9 mouse cellular contexts compared by ENCODE assay signal in the genomic region with DNA sequence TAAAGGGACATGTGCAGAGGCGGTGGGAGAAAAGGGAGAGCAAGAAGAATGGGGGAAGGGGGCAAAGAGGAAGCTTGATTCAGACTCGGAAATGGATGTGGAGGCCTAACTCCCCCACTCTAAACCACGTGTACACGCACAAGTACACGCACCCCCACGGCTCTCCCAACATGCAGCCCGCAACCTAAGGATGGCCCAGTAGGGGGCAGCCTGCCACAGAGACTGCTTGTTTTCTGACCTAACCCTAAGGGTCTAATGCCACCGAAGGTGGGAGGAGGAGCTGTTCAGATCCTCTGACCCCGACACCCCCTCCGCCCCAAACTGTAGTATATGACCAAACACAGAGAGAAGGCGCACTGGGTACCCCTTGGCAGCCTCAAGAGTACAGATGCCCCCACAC. TPM values are rescaled to one million over a fixed set of nuclear protein-coding genes. Genes with fewer than 3 reads are reported as not detected.
DNase-seq lines count a peak whose midpoint lies in the region; ATAC-seq lines count a peak whose summit lies in the region.
"Had no signal": no experiment of that assay in that cellular context is flagged by ENCODE, and none has a peak within 500 bp of the region (broad histone marks: within the 10 kb centered on the region; RNA-seq: fewer than 3 reads in every experiment).

No protein-coding gene starts in this region.

- DNase-seq in B cell, adult 2 months: peak; percentile 65 to 70
- peak; percentile 38 to 81 for DNase-seq in adrenal gland, adult (ENCODE audit: inconsistent age in 2 of 2, low spot score in 1 of 2)
- peak; percentile 33 to 50 for DNase-seq in heart, postnatal 36 days
- peak; percentile 77 to 90 for DNase-seq in layer of hippocampus, adult 18-20 months (ENCODE audit: low spot score in 2 of 2)
- peak; percentile 56 to 60 for DNase-seq in thymus, postnatal 10 days (ENCODE audit: low spot score in 2 of 2)

- ATAC-seq in embryonic facial prominence, embryonic 13.5 days (ENCODE audit: insufficient number of reproducible peaks, insufficient read depth, low FRiP score, low TSS enrichment, low read depth): no peak; the same call in 1 of the 2 replicates
- ATAC-seq in liver, embryonic 16.5 days (ENCODE audit: low read depth): peak; percentile 59
- peak; percentile 79 for ATAC-seq in neural tube, embryonic 13.5 days (ENCODE audit: low read depth)

- H3K9ac ChIP-seq in embryonic facial prominence, embryonic 13.5 days: peak overlapping the region; percentile 71
- H3K9ac ChIP-seq in liver, embryonic 16.5 days (ENCODE audit: low read depth, low read length): 0 out of 2 replicates have a peak overlapping the region, but pooled peaks have one; percentile 37
- peak overlapping the region; percentile 67 for H3K9ac ChIP-seq in neural tube, embryonic 13.5 days

- intact Hi-C loops in heart, postnatal 36 days (cut with DNase I): loop anchor here (2.0 kb wide), 1 partner anchor 18 kb away; no protein-coding TSS in a partner anchor

- no peaks in the 10 kb centered on the region for H3K9me3 ChIP-seq in embryonic facial prominence, embryonic 13.5 days
- H3K9me3 ChIP-seq in liver, embryonic 16.5 days (replicated peaks; ENCODE audit: control insufficient read depth, low read length): no peaks in the 10 kb centered on the region
- H3K9me3 ChIP-seq in neural tube, embryonic 13.5 days: no peaks in the 10 kb centered on the region

- no peak overlapping the region for H3K27ac ChIP-seq in embryonic facial prominence, embryonic 13.5 days
- H3K27ac ChIP-seq in liver, embryonic 16.5 days (ENCODE audit: low read length): no peak overlapping the region
- H3K27ac ChIP-seq in neural tube, embryonic 13.5 days (replicated peaks): no peak overlapping the region

- H3K4me3 ChIP-seq in embryonic facial prominence, embryonic 13.5 days: peak overlapping the region; percentile 50
- H3K4me3 ChIP-seq in liver, embryonic 16.5 days (ENCODE audit: low read depth, low read length): peak overlapping the region; percentile 48
- peak overlapping the region; percentile 40 for H3K4me3 ChIP-seq in neural tube, embryonic 13.5 days

- H3K4me2 ChIP-seq in embryonic facial prominence, embryonic 13.5 days: peak overlapping the region; percentile 95
- H3K4me2 ChIP-seq in liver, embryonic 16.5 days (ENCODE audit: low read depth, low read length): peak overlapping the region; percentile 78
- H3K4me2 ChIP-seq in neural tube, embryonic 13.5 days: peak overlapping the region; percentile 66

- peaks cover 11% of the 10 kb centered on the region; the same call in 1 of the 2 replicates for H3K27me3 ChIP-seq in embryonic facial prominence, embryonic 13.5 days
- peaks cover 9% of the 10 kb centered on the region for H3K27me3 ChIP-seq in liver, embryonic 16.5 days (ENCODE audit: control insufficient read depth, insufficient read depth, low read depth, low read length)
- peaks cover 14% of the 10 kb centered on the region for H3K27me3 ChIP-seq in neural tube, embryonic 13.5 days

- no peaks in the 10 kb centered on the region for H3K36me3 ChIP-seq in embryonic facial prominence, embryonic 13.5 days
- no peaks in the 10 kb centered on the region for H3K36me3 ChIP-seq in liver, embryonic 16.5 days (ENCODE audit: control insufficient read depth, insufficient read depth)
- H3K36me3 ChIP-seq in neural tube, embryonic 13.5 days: no peaks in the 10 kb centered on the region

- WGBS in embryonic facial prominence, embryonic 13.5 days: 2% methylated on average over 11 of the region's 11 CpGs
- WGBS in liver, embryonic 16.5 days (ENCODE audit: insufficient replicate concordance): 2% methylated on average over 11 of the region's 11 CpGs
- WGBS in neural tube, embryonic 13.5 days: 2% methylated on average over 11 of the region's 11 CpGs

- H3K4me1 ChIP-seq in embryonic facial prominence, embryonic 13.5 days: peaks cover 25% of the 10 kb centered on the region
- peaks cover 9% of the 10 kb centered on the region for H3K4me1 ChIP-seq in liver, embryonic 16.5 days (ENCODE audit: control insufficient read depth, low read depth, low read length)
- H3K4me1 ChIP-seq in neural tube, embryonic 13.5 days (replicated peaks): peaks cover 14% of the 10 kb centered on the region

RNA-seq across cellular contexts. Expression of a gene that starts 1.3 kb away (rescaled TPM):
- 0.66 and 1.4 TPM in 2 replicates for polyA plus RNA-seq in embryonic facial prominence, embryonic 13.5 days (2015; fragmentation: Nextera tagmentation; extraction: Ambion mirVana)
- not detected for total RNA-seq in heart, postnatal 36 days (2021)
- total RNA-seq in layer of hippocampus, adult 18-20 months (2021): 100 to 1,000 TPM; 178 to 184 TPM
- polyA plus RNA-seq in liver, embryonic 16.5 days (2015; fragmentation: Nextera tagmentation; extraction: Ambion mirVana): 0.02 TPM in 1 of 2 replicates, not detected in the other
- polyA plus RNA-seq in neural tube, embryonic 13.5 days (2015; fragmentation: Nextera tagmentation; extraction: Ambion mirVana): 0.18 and 0.32 TPM in 2 replicates

RNA-seq across cellular contexts. Expression of a gene that starts 44.5 kb away (rescaled TPM):
- polyA plus RNA-seq in embryonic facial prominence, embryonic 13.5 days (2015; fragmentation: Nextera tagmentation; extraction: Ambion mirVana): 0.08 and 0.12 TPM in 2 replicates
- not detected for total RNA-seq in heart, postnatal 36 days (2021)
- total RNA-seq in layer of hippocampus, adult 18-20 months (2021): 1 to 10 TPM; 1.6 to 2.1 TPM
- polyA plus RNA-seq in liver, embryonic 16.5 days (2015; fragmentation: Nextera tagmentation; extraction: Ambion mirVana): 0.02 TPM in 1 of 2 replicates, not detected in the other
- 2.0 and 2.1 TPM in 2 replicates for polyA plus RNA-seq in neural tube, embryonic 13.5 days (2015; fragmentation: Nextera tagmentation; extraction: Ambion mirVana)
- polyA plus RNA-seq: large intestine, adult 2 months had no signal
